Mouse (Mus musculus) stomach, postnatal 0 days (tissue): ENCODE results near the gene 4922502D21Rik.

ENCODE experiments used
- CTCF ChIP-seq: IDR thresholded peaks from 2 replicates; pipeline ENCODE4 v1.5.1; 2016; ENCODE audit warnings: antibody characterized with exemption, low read depth, mild to moderate bottlenecking, moderate library complexity
- EP300 ChIP-seq: optimal IDR thresholded peaks from 2 replicates; pipeline ENCODE3; 2016; ENCODE audit warnings: antibody characterized with exemption

- TF ChIP-seq CTCF (no peak), EP300 (no peak)
Measured at GRCm38 (mm10) chr6:129283271-129283670, 48.3 kb downstream of the 4922502D21Rik start.
